Mouse (Mus musculus) brown adipose tissue, adult 24 weeks (tissue): ENCODE measurements around the gene Dnajb2. TPM values are rescaled to one million over a fixed set of nuclear protein-coding genes. Genes with fewer than 3 reads are reported as not detected.

ENCODE experiments used
- H3K27ac ChIP-seq: fragments of 200-500 bp; replicated peaks from 2 replicates; pipeline ENCODE4 v1.5.1; 2012; ENCODE audit warnings: low read depth, mild to moderate bottlenecking, low read length
- H3K4me1 ChIP-seq: fragments of 200-500 bp; 2 replicates; pipeline ENCODE4 v1.6.1; 2012; ENCODE audit warnings: low read length, mixed read lengths; ENCODE audit not compliant: control insufficient read depth, insufficient read depth, insufficient read length
- H3K4me3 ChIP-seq: fragments of 200-500 bp; 2 replicates; pipeline ENCODE4 v1.5.1; 2012; ENCODE audit warnings: low read depth, mild to moderate bottlenecking, low read length, moderate library complexity; ENCODE audit not compliant: insufficient read depth
- polyA plus RNA-seq: library from polyadenylated mRNA; stranded (reverse); fragments of >200 nt; gene quantifications from 2 replicates; pipeline ENCODE4 v1.2.4, GENCODE M21; 2012; ENCODE audit not compliant: missing spikeins, insufficient read depth, insufficient read length

Dnajb2 gene
- polyA plus RNA-seq, 1 experiment: 39.6 TPM

- Histone ChIP-seq H3K4me1 (no peaks in the 10 kb centered on the region), H3K4me3 (no peak overlapping the region), H3K27ac (no peak overlapping the region)
These were observed 54.4 kb downstream of the Dnajb2 start for GRCm38 (mm10) chr1:75290582-75290981.

DNA sequence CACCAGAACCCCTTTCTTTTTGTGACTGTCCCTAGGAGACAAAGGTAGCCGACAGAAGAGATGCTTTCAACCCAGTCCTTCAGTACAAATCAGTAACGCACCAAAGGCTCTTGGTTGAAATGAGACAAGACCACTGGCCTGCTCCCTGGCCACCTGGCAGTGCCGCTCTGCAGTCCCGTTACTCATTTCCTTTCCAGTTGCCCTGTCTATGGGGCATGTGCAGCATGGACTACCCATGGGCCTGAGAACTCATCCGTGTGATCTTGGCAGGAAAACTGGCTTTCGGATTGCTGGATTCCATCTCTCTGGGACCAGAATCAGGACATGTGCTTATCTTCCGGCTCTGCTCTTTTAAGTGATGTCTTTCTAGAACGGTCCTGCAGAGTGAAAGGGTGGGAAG, 55.1 kb downstream of the Dnajb2 start:
- H3K4me1 ChIP-seq: no peaks in the 10 kb centered on the region
- H3K27ac ChIP-seq: no peak overlapping the region
- no peak overlapping the region for H3K4me3 ChIP-seq

GRCm38 (mm10) chr1:75292476-75293330, 56.5 kb downstream of the Dnajb2 start:
- no peak overlapping the region for H3K4me3 ChIP-seq
- H3K4me1 ChIP-seq: no peaks in the 10 kb centered on the region
- H3K27ac ChIP-seq: no peak overlapping the region

DNA sequence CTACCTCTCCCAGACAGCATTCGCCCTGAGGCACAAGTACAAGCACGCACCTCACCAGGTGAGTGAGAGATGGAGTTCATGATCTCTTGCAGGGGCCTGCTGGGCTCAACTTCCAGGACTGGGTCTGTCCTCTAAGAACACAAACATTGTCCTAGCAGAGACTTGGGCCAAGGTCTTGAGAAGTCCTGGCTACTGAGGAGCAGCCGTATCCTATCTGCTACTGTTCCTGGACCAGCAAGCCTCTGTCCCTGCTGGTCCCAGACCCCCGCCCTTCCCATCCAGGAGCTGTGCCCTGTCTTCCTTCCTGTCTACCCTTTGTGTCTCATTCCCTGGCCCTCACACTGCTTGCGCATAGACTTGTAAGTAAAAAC, 57.1 kb downstream of the Dnajb2 start:
- Histone ChIP-seq H3K4me1 (no peaks in the 10 kb centered on the region), H3K27ac (no peak overlapping the region), H3K4me3 (no peak overlapping the region)

GRCm38 (mm10) chr1:75294294-75294693, 58.1 kb downstream of the Dnajb2 start:
- no peaks in the 10 kb centered on the region for H3K4me1 ChIP-seq
- no peak overlapping the region for H3K4me3 ChIP-seq
- no peak overlapping the region for H3K27ac ChIP-seq

Other genes with a start within 250 kb of the Dnajb2 start
- 7.3 and 8.2 TPM in 2 replicates for gene Nhej1, start 111.2 kb upstream of the Dnajb2 start, polyA plus RNA-seq
- not detected in 2 replicates for gene Slc23a3, start 102.5 kb upstream of the Dnajb2 start, polyA plus RNA-seq
- gene Cnppd1, start 93.7 kb upstream of the Dnajb2 start, polyA plus RNA-seq: 15.2 and 16.4 TPM in 2 replicates
- 30.7 and 39.4 TPM in 2 replicates for gene Retreg2, start 93.6 kb upstream of the Dnajb2 start, polyA plus RNA-seq
- 15.2 and 21.5 TPM in 2 replicates for gene Zfand2b, start 67.8 kb upstream of the Dnajb2 start, polyA plus RNA-seq
- gene Abcb6, start 56.0 kb upstream of the Dnajb2 start, polyA plus RNA-seq: 17.8 and 28.8 TPM in 2 replicates
- 3.6 and 7.0 TPM in 2 replicates for gene Ankzf1, start 44.3 kb upstream of the Dnajb2 start, polyA plus RNA-seq
- gene Atg9a, start 44.2 kb upstream of the Dnajb2 start, polyA plus RNA-seq: 13.6 and 21.0 TPM in 2 replicates
- 5.3 and 6.3 TPM in 2 replicates for gene Glb1l, start 25.6 kb upstream of the Dnajb2 start, polyA plus RNA-seq
- gene Stk16, start 25.6 kb upstream of the Dnajb2 start, polyA plus RNA-seq: 44.0 and 60.2 TPM in 2 replicates
- gene Tuba4a, start 16.5 kb upstream of the Dnajb2 start, polyA plus RNA-seq: 78.7 and 108 TPM in 2 replicates
- gene A630095N17Rik, start 4.3 kb upstream of the Dnajb2 start, polyA plus RNA-seq: not detected in 2 replicates
- not detected in 2 replicates for gene Ptprn, start 28.1 kb downstream of the Dnajb2 start, polyA plus RNA-seq
- gene Resp18, start 42.0 kb downstream of the Dnajb2 start, polyA plus RNA-seq: not detected in 2 replicates
- gene Dnpep, start 81.6 kb downstream of the Dnajb2 start, polyA plus RNA-seq: 72.6 and 86.4 TPM in 2 replicates
- 68.8 and 75.5 TPM in 2 replicates for gene Des, start 123.9 kb downstream of the Dnajb2 start, polyA plus RNA-seq
- 5.7 and 11.3 TPM in 2 replicates for gene Speg, start 138.9 kb downstream of the Dnajb2 start, polyA plus RNA-seq
- gene Gmppa, start 199.5 kb downstream of the Dnajb2 start, polyA plus RNA-seq: 31.6 and 47.1 TPM in 2 replicates
- gene Asic4, start 214.0 kb downstream of the Dnajb2 start, polyA plus RNA-seq: not detected in 2 replicates
- gene Chpf, start 242.9 kb downstream of the Dnajb2 start, polyA plus RNA-seq: 3.5 and 5.8 TPM in 2 replicates
- not detected in 2 replicates for gene Tmem198, start 243.1 kb downstream of the Dnajb2 start, polyA plus RNA-seq